Mouse (Mus musculus): ENCODE data around the gene Idh2.

GRCm38 (mm10) chr7:80074921-80075441 is 40.2 kb downstream of the Idh2 start:
- TF ChIP-seq CTCF (conservative IDR thresholded peaks at IDR 0.05; ENCODE audit: low read length), result no peak
- no peak for TF ChIP-seq NANOG (IDR thresholded peaks at IDR 0.05; ENCODE audit: borderline replicate concordance, low read length)
